Mouse (Mus musculus) liver, embryonic 14.5 days (tissue): ENCODE data around the gene Prss33. TPM values are rescaled to one million over a fixed set of nuclear protein-coding genes. Genes with fewer than 3 reads are reported as not detected.

Experiments
- ATAC-seq: fragments of 200-750 bp; cut with Nextera tagmentation; 2 replicates; pipeline ENCODE4 v1.8.0; 2017; ENCODE audit warnings: moderate number of reproducible peaks, mild to moderate bottlenecking, moderate library complexity; ENCODE audit not compliant: insufficient read depth
- DNase-seq, 3 experiments: peaks; one replicate each; pipeline ENCODE4 v3.0.0-alpha.2; 2012 to 2013; ENCODE audit warnings: low read depth in 3 of 3, low spot score in 3 of 3
- H3K27ac ChIP-seq: fragments of 300-500 bp; sonication (generic); 2 replicates; pipeline ENCODE4 v1.5.1; 2014; ENCODE audit warnings: moderate library complexity, mild to moderate bottlenecking, control low read depth, inconsistent platforms
- H3K27me3 ChIP-seq: fragments of 300-500 bp; sonication (generic); 2 replicates; pipeline ENCODE4 v1.6.1; 2014; ENCODE audit warnings: mild to moderate bottlenecking, low read length, moderate library complexity; ENCODE audit not compliant: control insufficient read depth, insufficient read depth
- H3K36me3 ChIP-seq: fragments of 300-500 bp; sonication (generic); replicated peaks from 2 replicates; pipeline ENCODE4 v1.6.1; 2014; ENCODE audit warnings: low read depth; ENCODE audit not compliant: control insufficient read depth, insufficient read depth
- H3K4me1 ChIP-seq, 2 experiments: fragments of 200-500 bp in 1 of 2; fragments of 300-500 bp in 1 of 2; sonication (generic) in 1 of 2; replicated peaks; 2 replicates each; pipeline ENCODE4 v1.6.1; 2012 to 2014; ENCODE audit warnings: antibody characterized with exemption in 1 of 2, inconsistent platforms in 1 of 2, low read length in 1 of 2; ENCODE audit not compliant: control insufficient read depth in 2 of 2, insufficient read depth in 2 of 2
- H3K4me2 ChIP-seq: fragments of 300-500 bp; sonication (generic); 2 replicates; pipeline ENCODE4 v1.6.1; 2014; ENCODE audit warnings: low read depth, mild to moderate bottlenecking, control low read depth, moderate library complexity
- H3K4me3 ChIP-seq, 2 experiments: fragments of 200-500 bp in 1 of 2; fragments of 300-500 bp in 1 of 2; sonication (generic) in 1 of 2; 2 replicates each; pipeline ENCODE4 v1.5.1; 2012 to 2014; ENCODE audit warnings: low read depth in 2 of 2, low read length in 2 of 2, mild to moderate bottlenecking in 2 of 2, control low read depth in 1 of 2, inconsistent platforms in 1 of 2, moderate library complexity in 1 of 2; ENCODE audit not compliant: insufficient read depth in 1 of 2
- H3K9ac ChIP-seq: fragments of 300-500 bp; sonication (generic); replicated peaks from 2 replicates; pipeline ENCODE4 v1.6.1; 2014; ENCODE audit warnings: mild to moderate bottlenecking, control low read depth, moderate library complexity
- H3K9me3 ChIP-seq: fragments of 300-500 bp; sonication (generic); 2 replicates; pipeline ENCODE4 v1.6.1; 2016; ENCODE audit warnings: low read length, mixed read lengths; ENCODE audit not compliant: control insufficient read depth
- CTCF ChIP-seq: IDR thresholded peaks from 2 replicates; pipeline ENCODE4 v1.5.1; 2016; ENCODE audit warnings: antibody characterized with exemption, low read depth, control low read depth
- EP300 ChIP-seq: IDR thresholded peaks from 2 replicates; pipeline ENCODE4 v1.6.1; 2016; ENCODE audit warnings: antibody characterized with exemption, low read depth
- WGBS: fragments of 180-500 bp; shearing (Covaris S2); extraction: QIAGEN DNeasy Blood & Tissue Kit; methylation state at CpG from one replicate; pipeline ENCODE4 v1.1.7; 2014; ENCODE audit not compliant: insufficient replicate concordance; 5-methylcytosine and 5-hydroxymethylcytosine counted together
- polyA plus RNA-seq, 2 experiments: library from polyadenylated mRNA; depleted of rRNA in 1 of 2; stranded (reverse) in 1 of 2; unstranded in 1 of 2; fragments of >200 nt; fragmentation: Nextera tagmentation in 1 of 2; extraction: Ambion mirVana in 1 of 2; gene quantifications; 2 replicates each; pipeline versions ENCODE4 v1.2.1 to v1.2.3; 2012 to 2014

The Prss33 gene
- polyA plus RNA-seq, 2 experiments, result not detected

GRCm38 (mm10) chr17:23818579-23818978 lies 17.3 kb downstream of the Prss33 start:
- Histone ChIP-seq H3K27ac (no peak overlapping the region), H3K4me1 (no peaks in the 10 kb centered on the region), H3K4me2 (no peak overlapping the region), H3K9ac (no peak overlapping the region), H3K27me3 (no peaks in the 10 kb centered on the region), H3K36me3 (peaks cover 99% of the 10 kb centered on the region), H3K9me3 (peaks cover 27% of the 10 kb centered on the region), H3K4me3 (no peak overlapping the region)
- WGBS, result 94% methylated on average over 8 of the region's 8 CpGs
- no peak for DNase-seq
- no peak for TF ChIP-seq EP300
- TF ChIP-seq CTCF, result no peak
- no peak for ATAC-seq

- DNase-seq, result no peak
- Histone ChIP-seq H3K4me1 (no peaks in the 10 kb centered on the region), H3K9ac (no peak overlapping the region), H3K27me3 (no peaks in the 10 kb centered on the region), H3K27ac (no peak overlapping the region), H3K9me3 (peaks cover 27% of the 10 kb centered on the region), H3K4me3 (no peak overlapping the region), H3K4me2 (no peak overlapping the region), H3K36me3 (peaks cover 98% of the 10 kb centered on the region)
- no peak for ATAC-seq
- 97% methylated on average over 16 of the region's 16 CpGs for WGBS
- TF ChIP-seq CTCF, result no peak
- no peak for TF ChIP-seq EP300
Observed at GRCm38 (mm10) chr17:23815641-23816040, 20.2 kb downstream of the Prss33 start.

GRCm38 (mm10) chr17:23807918-23808317 lies 27.9 kb downstream of the Prss33 start:
- peaks cover 61% of the 10 kb centered on the region for H3K36me3 ChIP-seq
- no peaks in the 10 kb centered on the region for H3K27me3 ChIP-seq
- H3K27ac ChIP-seq, result no peak overlapping the region
- TF ChIP-seq CTCF (no peak), EP300 (no peak)
- H3K9me3 ChIP-seq, result no peaks in the 10 kb centered on the region
- DNase-seq (no peak), ATAC-seq (no peak)
- no peak overlapping the region for H3K4me2 ChIP-seq
- peaks cover 2 to 10% of the 10 kb centered on the region in 2 experiments; a peak in 1 of 4 replicates for H3K4me1 ChIP-seq
- no peak overlapping the region for H3K4me3 ChIP-seq
- WGBS, result 89% methylated on average over 3 of the region's 3 CpGs
- H3K9ac ChIP-seq, result no peak overlapping the region

GRCm38 (mm10) chr17:23806867-23807266 lies 29.0 kb downstream of the Prss33 start:
- DNase-seq (no peak), ATAC-seq (no peak)
- 80% methylated on average over 25 of the region's 25 CpGs for WGBS
- Histone ChIP-seq H3K36me3 (peaks cover 51% of the 10 kb centered on the region), H3K4me1 (peaks cover 6 to 10% of the 10 kb centered on the region in 2 experiments; a peak in 3 of 4 replicates), H3K4me2 (no peak overlapping the region), H3K9me3 (no peaks in the 10 kb centered on the region), H3K9ac (no peak overlapping the region), H3K27ac (no peak overlapping the region), H3K4me3 (no peak overlapping the region), H3K27me3 (no peaks in the 10 kb centered on the region)
- TF ChIP-seq EP300, result no peak
- TF ChIP-seq CTCF, result no peak

GRCm38 (mm10) chr17:23804426-23805085 lies 31.3 kb downstream of the Prss33 start:
- no peak for DNase-seq
- H3K4me2 ChIP-seq, result peak overlapping the region; percentile 91
- peak overlapping the region; percentile 99 for H3K9ac ChIP-seq
- H3K27ac ChIP-seq, result peak overlapping the region; percentile 49
- H3K9me3 ChIP-seq, result no peaks in the 10 kb centered on the region
- under 1% methylated on average over 8 of the region's 8 CpGs for WGBS
- ATAC-seq, result no peak
- H3K27me3 ChIP-seq, result no peaks in the 10 kb centered on the region
- peaks cover 28% of the 10 kb centered on the region for H3K36me3 ChIP-seq
- H3K4me1 ChIP-seq, result peaks cover 8 to 13% of the 10 kb centered on the region in 2 experiments
- no peak for TF ChIP-seq EP300
- no peak for TF ChIP-seq CTCF
- peak overlapping the region; percentile 90 for H3K4me3 ChIP-seq
